Comparison of ENCODE assay signal across 12 mouse cellular contexts in the genomic region with DNA sequence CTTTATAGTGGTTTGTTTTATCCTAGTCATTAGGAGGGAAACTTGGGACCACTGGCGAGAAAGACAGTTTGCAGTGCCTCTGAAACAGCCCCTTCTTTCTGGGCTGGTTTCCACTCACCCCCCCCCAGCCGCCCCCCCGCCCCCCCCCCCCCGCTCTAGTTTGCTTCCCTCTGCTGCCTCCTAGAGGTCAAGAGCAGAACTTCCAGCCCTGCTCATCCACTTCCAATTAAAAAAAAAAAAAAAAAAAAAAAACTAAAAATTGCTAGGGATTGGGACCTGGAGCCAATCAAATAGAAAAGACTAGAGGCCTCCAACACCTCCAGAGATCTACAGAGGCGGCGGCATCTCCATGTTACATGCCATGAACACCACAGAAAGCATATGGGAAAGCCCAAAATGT. TPM values are rescaled to one million over a fixed set of nuclear protein-coding genes. Genes with fewer than 3 reads are reported as not detected.
DNase-seq lines count a peak whose midpoint lies in the region; ATAC-seq and TF ChIP-seq lines count a peak whose summit lies in the region.
"Had no signal": no experiment of that assay in that cellular context is flagged by ENCODE, and none has a peak within 500 bp of the region (broad histone marks: within the 10 kb centered on the region; RNA-seq: fewer than 3 reads in every experiment).

No protein-coding gene starts in this region.

- peak; percentile 51 for TF ChIP-seq CTCF in gastrocnemius, adult 2 months (IDR thresholded peaks at IDR 0.05)
- TF ChIP-seq CTCF in liver, postnatal 0 days (IDR thresholded peaks at IDR 0.05; ENCODE audit: low read depth): peak; percentile 34

- WGBS in liver, embryonic 11.5 days: 11% methylated on average over 5 of the region's 6 CpGs
- 25% methylated on average over 3 of the region's 6 CpGs for WGBS in liver, postnatal 0 days (ENCODE audit: insufficient replicate concordance)

- H3K4me3 ChIP-seq in gastrocnemius, adult 2 months: no peak overlapping the region
- H3K4me3 ChIP-seq in liver, embryonic 11.5 days (ENCODE audit: low read depth, low read length): no peak overlapping the region
- H3K4me3 ChIP-seq in ES-E14 (ENCODE audit: insufficient read depth in 1 of 2, low read depth in 1 of 2, low read length in 2 of 2, poor library complexity in 1 of 2, severe bottlenecking in 1 of 2): no peak overlapping the region
- no peak overlapping the region for H3K4me3 ChIP-seq in liver, postnatal 0 days (ENCODE audit: low read depth, low read length)
- H3K4me3 ChIP-seq: hindbrain, embryonic 13.5 days; midbrain, embryonic 12.5 days had no signal

- intact Hi-C loops in gastrocnemius, adult 2 months (cut with DNase I): loop anchor here (1.0 to 5.0 kb wide), 3 partner anchors 266 to 414 kb away; no protein-coding TSS in a partner anchor

- TF ChIP-seq EP300 in liver, postnatal 0 days (IDR thresholded peaks at IDR 0.05; ENCODE audit: low read depth): no peak

- no peak overlapping the region for H3K9ac ChIP-seq in liver, embryonic 11.5 days (ENCODE audit: low read depth, low read length)
- H3K9ac ChIP-seq in ES-E14 (ENCODE audit: insufficient read depth, low read depth, low read length, poor library complexity, severe bottlenecking): no peak overlapping the region
- no peak overlapping the region for H3K9ac ChIP-seq in liver, postnatal 0 days (replicated peaks)
- H3K9ac ChIP-seq: hindbrain, embryonic 13.5 days; midbrain, embryonic 12.5 days had no signal

- in situ Hi-C loops in ES-E14 (cut with MboI; ENCODE audit: low sequenced_read_pairs in 2 of 2, unreplicated experiment in 2 of 2): no loop called here

- H3K27ac ChIP-seq in gastrocnemius, adult 2 months: no peak overlapping the region
- H3K27ac ChIP-seq in liver, embryonic 11.5 days (ENCODE audit: low read depth, low read length): no peak overlapping the region
- no peak overlapping the region for H3K27ac ChIP-seq in ES-E14 (ENCODE audit: insufficient read depth, low read depth, low read length, poor library complexity, severe bottlenecking)
- no peak overlapping the region for H3K27ac ChIP-seq in liver, postnatal 0 days (ENCODE audit: low read depth)
- H3K27ac ChIP-seq: hindbrain, embryonic 13.5 days; midbrain, embryonic 12.5 days had no signal

- no peaks in the 10 kb centered on the region for H3K9me3 ChIP-seq in liver, embryonic 11.5 days (ENCODE audit: control insufficient read depth, low read length)
- H3K9me3 ChIP-seq in ES-E14 (ENCODE audit: control insufficient read depth, insufficient read depth, low read depth, low read length): no peaks in the 10 kb centered on the region
- H3K9me3 ChIP-seq in liver, postnatal 0 days (ENCODE audit: low read length): no peaks in the 10 kb centered on the region; the same call in 1 of the 2 replicates
- H3K9me3 ChIP-seq: midbrain, embryonic 12.5 days had no signal

- no peak for ATAC-seq in liver, embryonic 11.5 days (replicated peaks; ENCODE audit: low FRiP score)
- no peak for ATAC-seq in liver, postnatal 0 days

- H3K4me2 ChIP-seq in liver, embryonic 11.5 days: no peak overlapping the region
- H3K4me2 ChIP-seq in liver, postnatal 0 days (ENCODE audit: low read depth, low read length): no peak overlapping the region
- H3K4me2 ChIP-seq: hindbrain, embryonic 13.5 days; midbrain, embryonic 12.5 days had no signal

- DNase-seq in gastrocnemius, adult 2 months: no peak
- DNase-seq in gastrocnemius, postnatal 4 days (ENCODE audit: low spot score in 2 of 2): no peak
- DNase-seq in liver (peak; percentile 29), ES-E14 (ENCODE audit: low read depth, low spot score) (no peak)
- no peak for DNase-seq in liver, embryonic 11.5 days (ENCODE audit: low spot score)
- DNase-seq in liver, postnatal 0 days: peak; percentile 40
- DNase-seq in layer of hippocampus, adult 18-20 months (ENCODE audit: low spot score in 2 of 2): no peak
- no peak for DNase-seq in adrenal gland, postnatal 25 days
- DNase-seq: gastrocnemius, postnatal 25 days had no signal

- no peaks in the 10 kb centered on the region for H3K4me1 ChIP-seq in liver, embryonic 11.5 days (replicated peaks; ENCODE audit: control insufficient read depth, insufficient read depth, low read length)
- no peaks in the 10 kb centered on the region for H3K4me1 ChIP-seq in ES-E14 (ENCODE audit: control insufficient read depth in 2 of 2, insufficient read depth in 2 of 2, low read length in 2 of 2, poor library complexity in 1 of 2)
- no peaks in the 10 kb centered on the region for H3K4me1 ChIP-seq in liver, postnatal 0 days (ENCODE audit: insufficient read depth)

- no peaks in the 10 kb centered on the region for H3K36me3 ChIP-seq in liver, embryonic 11.5 days (ENCODE audit: control insufficient read depth, insufficient read depth, low read length)
- H3K36me3 ChIP-seq in ES-E14 (ENCODE audit: control insufficient read depth, insufficient read depth, low read length, poor library complexity, severe bottlenecking): no peaks in the 10 kb centered on the region
- no peaks in the 10 kb centered on the region for H3K36me3 ChIP-seq in liver, postnatal 0 days (replicated peaks; ENCODE audit: insufficient read depth, low read length)
- H3K36me3 ChIP-seq: G1E; hindbrain, embryonic 13.5 days; midbrain, embryonic 12.5 days had no signal

- peaks cover 14% of the 10 kb centered on the region for H3K27me3 ChIP-seq in liver, embryonic 11.5 days (replicated peaks; ENCODE audit: control insufficient read depth, insufficient read depth, low read length)
- peaks cover 15% of the 10 kb centered on the region for H3K27me3 ChIP-seq in liver, postnatal 0 days (ENCODE audit: insufficient read depth, low read length)

TF ChIP-seq in ES-E14, 5 proteins besides CTCF, POLR2A, EP300 and RAD21:
- TF ChIP-seq MAFK (IDR thresholded peaks at IDR 0.05; ENCODE audit: insufficient read depth, low read depth, low read length) (no peak), CHD2 (IDR thresholded peaks at IDR 0.05; ENCODE audit: low read depth, low read length) (no peak), ZC3H11A (IDR thresholded peaks at IDR 0.05; ENCODE audit: borderline replicate concordance, low read depth, low read length) (no peak), ZNF384 (IDR thresholded peaks at IDR 0.05; ENCODE audit: low read depth, low read length) (peak; percentile 92), HCFC1 (IDR thresholded peaks at IDR 0.05; ENCODE audit: borderline replicate concordance, insufficient read depth, low read length) (no peak)

RNA-seq across cellular contexts. Expression of a gene that starts 5.9 kb away (rescaled TPM):
- not detected for total RNA-seq in gastrocnemius, adult 2 months (2021)
- total RNA-seq in gastrocnemius, postnatal 4 days (2021): under 1 TPM; 0.34 to 0.47 TPM
- 0.21 and 0.23 TPM in 2 replicates for polyA plus RNA-seq in liver, embryonic 11.5 days (2014; fragmentation: Nextera tagmentation; extraction: Ambion mirVana)
- total RNA-seq in ES-E14 (2012; rRNA removed): not detected in 2 replicates
- 0.04 and 0.08 TPM in 2 replicates for polyA plus RNA-seq in liver, postnatal 0 days (2015; fragmentation: Nextera tagmentation; extraction: Ambion mirVana)
- 10 to 100 TPM; 18.6 to 19.5 TPM for total RNA-seq in layer of hippocampus, adult 18-20 months (2021)
- total RNA-seq in adrenal gland, postnatal 25 days (2021): 52.1 and 77.9 TPM in 2 replicates
- polyA plus RNA-seq: G1E had no signal

Comparison
In these comparisons a context has a peak if more than half of its experiments do, and no peak if none do; other contexts are left out.
1. DNase-seq: peak in liver (single experiment) and liver, postnatal 0 days (single experiment); none in gastrocnemius, adult 2 months (single experiment), gastrocnemius, postnatal 4 days (0 of 2), liver, embryonic 11.5 days (single experiment), ES-E14 (single experiment), layer of hippocampus, adult 18-20 months (0 of 2) and adrenal gland, postnatal 25 days (single experiment).
2. RNA of a gene that starts 5.9 kb away (total RNA-seq): 52.1 to 77.9 TPM in adrenal gland, postnatal 25 days and 18.6 to 19.5 TPM in layer of hippocampus, adult 18-20 months; 0.34 to 0.47 TPM in gastrocnemius, postnatal 4 days, not detected in gastrocnemius, adult 2 months and not detected in ES-E14; every median in the first group is over 10 times any median in the second.